Mouse (Mus musculus) embryonic fibroblast, embryonic 13.5 days (primary cell): ENCODE results near the gene Lhx2.

Experiments
- CTCF ChIP-seq: IDR thresholded peaks from 2 replicates; pipeline ENCODE4 v1.5.1; 2011; ENCODE audit warnings: mild to moderate bottlenecking, control low read depth, low read length, moderate library complexity, borderline replicate concordance; ENCODE audit not compliant: insufficient read depth
- POLR2A ChIP-seq: IDR thresholded peaks from 2 replicates; pipeline ENCODE4 v1.6.1; 2011; ENCODE audit warnings: low read depth, mild to moderate bottlenecking, control low read depth, low read length, moderate library complexity

DNA sequence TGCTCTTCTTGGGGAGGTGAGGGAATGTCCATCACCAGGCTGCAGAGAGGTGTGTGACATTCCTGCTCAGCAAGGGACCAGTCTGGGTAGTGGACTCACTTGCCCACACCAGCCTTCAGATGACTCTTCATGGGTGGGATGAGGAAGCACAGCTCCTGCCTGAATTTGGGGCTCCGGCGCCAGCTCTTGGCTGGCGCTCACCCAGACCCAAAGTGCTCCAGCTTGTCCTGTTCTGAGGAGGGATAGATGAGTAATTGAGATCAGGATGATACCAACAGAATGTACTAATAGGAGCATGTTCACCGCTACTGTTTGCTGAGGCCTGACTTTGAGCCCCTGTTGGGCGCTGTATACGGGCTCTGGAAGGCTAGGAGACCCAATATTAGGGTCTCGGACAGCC, 38.2 kb downstream of the Lhx2 start:
- no peak for TF ChIP-seq CTCF
- TF ChIP-seq POLR2A: no peak
